ENCODE assay signal across 8 mouse cellular contexts in genomic region chr2:76001392-76001791, GRCm38 (mm10). TPM values are rescaled to one million over a fixed set of nuclear protein-coding genes. Genes with fewer than 3 reads are reported as not detected.
DNase-seq lines count a peak whose midpoint lies in the region; ATAC-seq and TF ChIP-seq lines count a peak whose summit lies in the region.

No protein-coding gene starts in this region.

- TF ChIP-seq CTCF in forebrain, postnatal 0 days (IDR thresholded peaks at IDR 0.05; ENCODE audit: low read depth): peak; percentile 52
- TF ChIP-seq CTCF in C2C12 (IDR thresholded peaks at IDR 0.05; ENCODE audit: control insufficient read depth, insufficient read depth, insufficient read length): peak; percentile 1
- peak; percentile 89 for TF ChIP-seq CTCF in testis, adult 2 months (IDR thresholded peaks at IDR 0.05; ENCODE audit: control insufficient read depth, insufficient read depth, insufficient replicate concordance, low read depth, low read length)

- H3K79me2 ChIP-seq in C2C12 (ENCODE audit: control insufficient read depth, insufficient read depth): no peaks in the 10 kb centered on the region

- no peak for ATAC-seq in forebrain, postnatal 0 days

- H3K4me1 ChIP-seq in forebrain, postnatal 0 days (ENCODE audit: insufficient read depth): no peaks in the 10 kb centered on the region
- H3K4me1 ChIP-seq in forebrain, embryonic 10.5 days: peaks cover 32% of the 10 kb centered on the region
- H3K4me1 ChIP-seq in testis, adult 2 months (ENCODE audit: control insufficient read depth, insufficient read depth, low read length): no peaks in the 10 kb centered on the region

- no peak overlapping the region for H3K4me2 ChIP-seq in forebrain, postnatal 0 days (ENCODE audit: low read depth)

- no peaks in the 10 kb centered on the region for H3K36me3 ChIP-seq in forebrain, postnatal 0 days (ENCODE audit: insufficient read depth)
- H3K36me3 ChIP-seq in forebrain, embryonic 10.5 days (replicated peaks): no peaks in the 10 kb centered on the region
- no peaks in the 10 kb centered on the region for H3K36me3 ChIP-seq in C2C12 (ENCODE audit: control insufficient read depth, insufficient read depth)
- H3K36me3 ChIP-seq in testis, adult 2 months (ENCODE audit: control insufficient read depth, insufficient read depth, low read length): no peaks in the 10 kb centered on the region

- H3K9ac ChIP-seq in forebrain, postnatal 0 days: no peak overlapping the region

- no peak overlapping the region for H3K4me3 ChIP-seq in forebrain, postnatal 0 days (ENCODE audit: low read depth, low read length)
- no peak overlapping the region for H3K4me3 ChIP-seq in forebrain, embryonic 10.5 days
- H3K4me3 ChIP-seq in C2C12 (ENCODE audit: insufficient read depth, poor library complexity, severe bottlenecking): no peak overlapping the region
- no peak overlapping the region for H3K4me3 ChIP-seq in testis, adult 2 months (ENCODE audit: control insufficient read depth, low read depth, low read length)

- no peak overlapping the region for H3K27ac ChIP-seq in forebrain, postnatal 0 days (ENCODE audit: low read depth, low read length)
- no peak overlapping the region for H3K27ac ChIP-seq in forebrain, embryonic 10.5 days
- no peak overlapping the region for H3K27ac ChIP-seq in testis, adult 2 months (ENCODE audit: control insufficient read depth, insufficient read depth, low read depth, low read length)

- no peak for TF ChIP-seq POLR2A in testis, adult 2 months (IDR thresholded peaks at IDR 0.05; ENCODE audit: control insufficient read depth, low read depth, low read length)

- H3K79me3 ChIP-seq in C2C12 (ENCODE audit: low read depth): no peaks in the 10 kb centered on the region

- H3ac ChIP-seq in C2C12 (ENCODE audit: control insufficient read depth, insufficient read length, low read depth): no peak overlapping the region

- H3K9me3 ChIP-seq in forebrain, postnatal 0 days (ENCODE audit: low read length): no peaks in the 10 kb centered on the region
- no peaks in the 10 kb centered on the region for H3K9me3 ChIP-seq in forebrain, embryonic 10.5 days

- H3K27me3 ChIP-seq in forebrain, postnatal 0 days (ENCODE audit: insufficient read depth, low read length): no peaks in the 10 kb centered on the region
- H3K27me3 ChIP-seq in forebrain, embryonic 10.5 days (ENCODE audit: poor library complexity, severe bottlenecking): no peaks in the 10 kb centered on the region
- H3K27me3 ChIP-seq in C2C12 (ENCODE audit: control insufficient read depth, insufficient read depth, insufficient read length): peaks cover 21% of the 10 kb centered on the region
- H3K27me3 ChIP-seq in testis, adult 2 months (ENCODE audit: control insufficient read depth, insufficient read depth, low read length): no peaks in the 10 kb centered on the region

- WGBS in forebrain, postnatal 0 days: 51% methylated on average over 8 of the region's 8 CpGs
- 43% methylated on average over 8 of the region's 8 CpGs for WGBS in forebrain, embryonic 10.5 days

- DNase-seq in forebrain, postnatal 0 days: no peak
- no peak for DNase-seq in forebrain, embryonic 10.5 days (ENCODE audit: extremely low spot score, low spot score)
- DNase-seq in adrenal gland, postnatal 4 days (ENCODE audit: low spot score in 2 of 2): peak; percentile 42 to 55
- peak; percentile 31 to 50 for DNase-seq in frontal cortex, postnatal 36 days (ENCODE audit: low spot score in 2 of 2)
- DNase-seq in kidney, postnatal 14 days: peak; percentile 76
- peak; percentile 82 for DNase-seq in lung, postnatal 36 days

TF ChIP-seq in C2C12, 6 proteins besides CTCF, POLR2A, EP300 and RAD21:
- no peak for TF ChIP-seq MYOD1 (IDR thresholded peaks at IDR 0.05; ENCODE audit: control insufficient read depth, insufficient read length, low read depth)
- no peak for TF ChIP-seq MAX (IDR thresholded peaks at IDR 0.05)
- TF ChIP-seq FOSL1 (IDR thresholded peaks at IDR 0.05; ENCODE audit: insufficient read depth, low read length, poor library complexity, severe bottlenecking): no peak
- no peak for TF ChIP-seq CEBPB (IDR thresholded peaks at IDR 0.05; ENCODE audit: low read depth)

RNA-seq across cellular contexts. Expression of gene Ttc30a1, which starts 19.6 kb away (rescaled TPM):
- total RNA-seq in forebrain, postnatal 0 days (2014; rRNA removed): 10.8 and 10.9 TPM in 2 replicates
- polyA plus RNA-seq in forebrain, postnatal 0 days (2015; fragmentation: Nextera tagmentation; extraction: Ambion mirVana): 3.9 and 4.8 TPM in 2 replicates
- 10.5 and 12.4 TPM in 2 replicates for polyA plus RNA-seq in forebrain, embryonic 10.5 days (2016; fragmentation: Nextera tagmentation; extraction: Ambion mirVana)
- 1.8 TPM for polyA plus RNA-seq in C2C12 (2012; fragmentation: generic; extraction: Trizol)
- 1 to 10 TPM; 4.1 to 4.2 TPM for total RNA-seq in adrenal gland, postnatal 4 days (2021)
- 12.3 and 12.4 TPM in 2 replicates for polyA plus RNA-seq in testis, adult 2 months (2012; rRNA removed)

RNA-seq across cellular contexts. Expression of gene Ttc30a2, which starts 23.4 kb away (rescaled TPM):
- 0.81 and 0.92 TPM in 2 replicates for total RNA-seq in forebrain, postnatal 0 days (2014; rRNA removed)
- 0.21 and 0.24 TPM in 2 replicates for polyA plus RNA-seq in forebrain, postnatal 0 days (2015; fragmentation: Nextera tagmentation; extraction: Ambion mirVana)
- polyA plus RNA-seq in forebrain, embryonic 10.5 days (2016; fragmentation: Nextera tagmentation; extraction: Ambion mirVana): 0.28 and 0.53 TPM in 2 replicates
- 0.05 TPM for polyA plus RNA-seq in C2C12 (2012; fragmentation: generic; extraction: Trizol)
- under 1 TPM; 0.59 to 0.87 TPM for total RNA-seq in adrenal gland, postnatal 4 days (2021)
- polyA plus RNA-seq in testis, adult 2 months (2012; rRNA removed): 76.5 and 77.4 TPM in 2 replicates

Comparison
In these comparisons a context has a peak if more than half of its experiments do, and no peak if none do; other contexts are left out.
1. DNase-seq: peak in adrenal gland, postnatal 4 days (2 of 2), frontal cortex, postnatal 36 days (2 of 2), kidney, postnatal 14 days (single experiment) and lung, postnatal 36 days (single experiment); none in forebrain, postnatal 0 days (single experiment) and forebrain, embryonic 10.5 days (single experiment).
2. CTCF ChIP-seq: peak in every context shown above with its lines; median percentile 89 in testis, adult 2 months; 52 in forebrain, postnatal 0 days; 1 in C2C12.
3. RNA of gene Ttc30a2, which starts 23.4 kb away (polyA plus RNA-seq): 76.5 to 77.4 TPM in testis, adult 2 months; 0.28 to 0.53 TPM in forebrain, embryonic 10.5 days, 0.21 to 0.24 TPM in forebrain, postnatal 0 days and 0.05 TPM in C2C12 (single experiment); every median in the first group is over 10 times any median in the second.